Mouse (Mus musculus): ENCODE measurements around the gene Hdgfl3. TPM values are rescaled to one million over a fixed set of nuclear protein-coding genes. Genes with fewer than 3 reads are reported as not detected.
"Not testable (repeated sequence)": the region's sequence is repeated elsewhere in the genome, so short reads cannot be mapped to it uniquely, and the experiment has no call there.

Hdgfl3 gene
- total RNA-seq, 2 experiments from 2014 or later = 12.3 to 14.3 TPM

DNA sequence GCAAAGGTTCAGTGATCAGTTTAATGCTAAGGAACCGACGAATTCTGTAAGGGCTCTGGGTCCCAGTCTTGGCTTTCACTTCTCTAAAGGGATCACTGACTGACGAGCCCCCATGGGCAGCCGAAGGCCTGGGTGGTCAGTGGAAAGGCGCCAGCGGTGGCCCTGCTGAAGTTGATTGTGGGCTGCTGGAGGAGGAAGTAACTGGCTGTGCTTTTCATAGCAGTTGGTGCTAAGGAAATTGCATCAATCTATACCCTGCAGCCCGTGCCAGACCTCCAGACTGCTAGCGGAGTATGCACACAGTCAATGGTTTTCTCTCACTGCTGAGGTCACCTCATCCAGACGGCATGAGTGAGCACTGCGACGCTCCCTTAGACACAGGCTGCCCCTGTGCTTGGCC lies 74.2 kb downstream of the Hdgfl3 start:
- intact Hi-C loops (cut with DNase I) = loop anchor here (10.0 kb wide), 2 partner anchors 255 to 415 kb away; no protein-coding TSS in a partner anchor
- peak in 1 of 2 experiments; percentile 49 for DNase-seq

DNA sequence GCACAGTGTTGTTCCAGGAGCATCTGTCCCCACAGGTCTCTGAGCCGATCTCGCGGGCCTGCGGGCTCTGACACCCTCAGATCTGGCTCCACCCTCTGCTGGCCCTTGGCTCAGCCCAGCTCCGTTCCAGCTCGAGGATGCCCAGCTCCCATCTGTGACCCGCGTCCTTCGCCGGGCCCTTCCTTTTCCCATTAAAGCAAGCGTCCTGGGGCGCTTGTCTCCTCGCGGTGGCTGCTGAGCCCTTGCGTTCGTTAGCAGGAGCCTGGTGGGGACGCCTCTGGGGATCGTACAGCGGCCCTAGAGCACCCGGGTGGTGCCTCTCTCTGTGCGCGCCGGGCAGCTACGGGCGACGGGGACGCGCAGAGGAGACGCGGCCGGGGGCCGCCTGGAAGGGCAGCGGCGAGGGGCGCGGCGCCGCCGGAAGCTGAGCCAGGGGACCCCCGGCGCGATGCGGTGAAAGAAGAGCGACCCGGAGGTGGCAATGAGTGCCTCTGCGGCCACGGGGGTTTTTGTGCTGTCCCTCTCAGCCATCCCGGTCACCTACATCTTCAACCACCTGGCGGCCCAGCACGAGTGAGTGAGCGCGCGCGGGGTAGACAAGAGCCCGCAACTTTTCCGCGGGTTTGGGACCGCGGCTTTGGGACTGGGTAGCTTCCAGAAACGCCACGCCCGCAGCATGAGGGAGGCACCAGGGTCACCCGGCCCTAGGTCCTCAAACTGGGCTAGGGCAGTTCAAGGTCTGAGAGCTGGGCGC lies 75.1 kb downstream of the Hdgfl3 start, which contains the start of gene Tm6sf1:
Tm6sf1 (plus strand) TSS at position 34 of the 754 bp plus-strand sequence.
- peak; percentile 56 to 62 for DNase-seq
- intact Hi-C loops (cut with DNase I) = no loop called here

DNA sequence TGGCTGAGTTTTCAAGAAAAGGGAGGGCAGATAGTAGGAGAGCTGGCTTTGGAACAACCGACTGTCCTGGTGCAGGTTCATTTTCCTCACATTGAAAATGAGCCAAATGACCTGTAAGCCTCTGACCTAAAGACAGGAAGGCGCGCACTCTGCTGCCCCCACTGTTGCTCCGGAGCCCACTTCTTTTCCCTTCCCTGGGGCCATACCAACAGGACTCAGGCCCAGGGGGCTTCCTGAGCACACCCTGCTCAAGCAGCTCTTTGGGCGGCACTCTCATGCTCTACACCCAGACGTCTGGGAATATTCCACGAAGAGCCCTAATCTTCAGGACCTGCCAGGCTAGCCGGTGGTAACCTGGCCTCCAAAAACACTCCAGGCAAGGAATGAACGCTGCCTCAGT lies 76.0 kb downstream of the Hdgfl3 start:
- no peak for DNase-seq

DNA sequence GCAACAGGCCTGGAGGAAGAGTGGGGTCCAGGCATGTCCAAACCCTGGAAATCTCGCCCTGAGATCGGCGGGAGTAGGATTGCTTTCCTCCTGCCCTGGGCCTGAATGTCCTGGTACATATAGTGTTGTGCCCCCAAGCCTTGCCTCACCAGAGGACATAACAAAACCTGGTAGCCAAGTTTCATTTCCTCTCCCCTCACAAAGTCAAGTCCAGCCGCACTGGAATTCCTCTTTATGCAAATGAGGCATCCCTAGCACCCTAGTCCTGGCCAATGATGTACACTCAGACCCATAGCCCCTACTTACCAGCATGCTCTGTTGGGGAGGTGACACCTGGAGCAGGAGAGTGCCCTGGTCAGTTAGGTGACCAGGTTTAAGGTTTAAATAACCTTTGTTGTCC lies 78.1 kb downstream of the Hdgfl3 start:
- intact Hi-C loops (cut with DNase I) = no loop called here
- no peak for DNase-seq

More for the DNA sequence above, 76.0 kb downstream of the Hdgfl3 start:
- intact Hi-C loops (cut with DNase I) = no loop called here

DNA sequence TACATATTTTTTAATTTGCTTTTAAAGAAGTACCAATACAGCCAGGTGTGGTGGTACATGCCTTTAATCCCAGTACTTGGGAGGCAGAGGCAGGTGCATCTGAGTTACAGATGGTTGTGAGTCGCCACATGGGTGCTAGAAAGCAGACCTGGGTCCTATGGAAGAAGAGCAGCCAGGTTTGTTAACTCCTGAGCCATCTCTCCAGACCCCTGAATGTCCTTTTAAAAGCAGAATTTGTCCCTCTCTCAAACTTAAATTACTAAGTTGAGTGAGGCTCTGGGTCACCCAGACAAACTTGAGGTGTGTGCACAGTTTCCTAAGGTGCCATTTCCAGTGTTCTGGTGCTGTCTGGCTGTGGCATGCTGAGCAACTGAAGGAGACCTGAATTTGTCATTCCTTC lies 78.6 kb downstream of the Hdgfl3 start, which contains the start of gene Gm10160:
Gm10160 (minus strand) TSS at position 101 of the 400 bp plus-strand sequence.
- DNase-seq = no peak
- intact Hi-C loops (cut with DNase I) = no loop called here

DNA sequence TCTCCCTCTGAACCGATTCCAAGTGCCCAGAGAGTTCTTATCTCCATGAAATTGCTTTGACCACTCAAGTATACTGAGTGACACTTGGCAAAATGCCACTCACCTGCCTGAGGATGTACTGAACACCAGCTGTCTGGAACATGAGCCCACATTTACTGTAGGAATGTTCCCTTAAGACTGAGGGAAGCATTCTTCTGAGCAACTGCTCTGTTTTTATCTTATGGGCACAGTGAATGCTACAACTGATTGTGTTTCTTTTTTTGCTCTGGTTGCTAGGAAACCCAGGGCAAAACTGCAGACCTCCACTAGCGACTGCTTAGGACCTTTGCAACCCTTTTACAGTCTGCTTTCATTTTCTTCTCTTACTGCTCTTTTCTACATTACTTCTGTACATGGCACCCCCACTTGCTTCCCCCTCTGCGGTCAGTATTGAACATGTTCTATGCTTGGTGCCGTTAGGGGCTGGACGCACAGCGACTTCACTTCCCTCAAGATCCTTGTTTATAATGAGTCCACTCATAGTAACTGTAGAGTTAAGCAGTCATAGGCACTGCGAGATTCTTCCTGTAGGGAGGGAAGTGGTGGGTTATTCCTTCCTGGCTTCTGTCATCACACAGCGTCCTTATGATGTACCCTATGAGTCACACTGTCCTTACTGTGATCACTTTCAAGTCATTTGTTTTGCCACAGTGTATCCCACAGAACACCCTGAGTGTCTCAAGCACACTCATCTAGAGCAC lies 79.5 kb downstream of the Hdgfl3 start:
- no peak for DNase-seq
- intact Hi-C loops (cut with DNase I) = no loop called here

DNA sequence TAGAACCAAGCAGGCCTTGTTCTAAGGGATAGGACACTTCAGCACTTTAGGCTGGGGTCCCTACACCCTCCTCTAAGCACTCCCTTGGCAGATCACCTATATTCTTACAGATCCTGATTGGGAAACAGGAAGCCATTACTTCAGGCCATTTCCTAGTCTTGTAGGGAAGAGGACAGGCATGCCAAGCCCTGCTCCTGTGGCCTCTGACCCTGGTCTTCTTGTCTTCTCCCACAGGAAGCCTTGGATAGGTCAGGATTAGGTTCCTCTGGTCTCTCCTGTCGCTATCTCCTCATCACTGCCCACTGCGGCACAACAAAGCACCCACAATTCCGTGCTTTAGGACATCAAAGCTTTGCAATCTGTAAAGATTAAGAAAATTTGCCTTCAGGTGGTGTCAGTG lies 82.6 kb downstream of the Hdgfl3 start:
- intact Hi-C loops (cut with DNase I) = no loop called here
- DNase-seq = no peak

DNA sequence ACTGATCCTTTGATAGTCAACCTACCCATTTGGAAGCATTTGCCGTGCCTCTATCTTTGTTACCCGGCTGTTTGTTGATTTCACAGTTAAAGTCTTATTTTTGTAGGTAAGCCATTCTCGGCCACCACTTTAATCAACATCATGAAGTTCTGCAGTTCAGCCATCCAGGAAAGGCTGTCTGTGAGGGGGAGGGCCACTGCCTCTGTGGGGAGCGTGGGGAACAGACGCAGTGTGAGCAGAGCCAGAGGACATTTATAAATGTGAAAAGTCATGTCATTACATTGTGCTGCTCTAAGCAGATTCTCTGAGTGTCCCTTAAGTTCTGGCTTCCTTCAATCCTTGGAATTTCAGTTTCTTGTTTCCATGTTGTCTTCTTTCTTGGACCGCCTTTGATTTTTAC lies 84.1 kb downstream of the Hdgfl3 start:
- intact Hi-C loops (cut with DNase I) = no loop called here
- DNase-seq = no peak

DNA sequence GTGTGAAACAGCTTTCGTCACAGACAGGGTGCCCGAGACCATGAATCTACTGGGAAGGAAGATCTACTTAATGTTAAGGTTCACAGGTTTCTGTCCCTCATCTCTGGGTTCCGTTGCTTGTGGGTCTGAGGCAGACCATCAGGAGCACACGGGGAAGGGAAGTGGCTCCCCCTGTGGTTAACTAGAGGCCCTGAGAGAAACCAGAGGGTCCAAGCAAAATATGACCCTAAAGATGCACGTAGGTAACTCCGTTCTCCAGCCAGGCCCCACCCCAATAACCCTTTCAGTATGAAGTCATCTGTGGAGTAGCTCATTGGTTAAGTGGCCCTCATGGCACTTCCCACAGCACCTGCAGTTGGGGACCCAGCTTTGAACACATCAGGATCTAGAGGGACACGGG lies 84.6 kb downstream of the Hdgfl3 start:
- intact Hi-C loops (cut with DNase I) = no loop called here

DNA sequence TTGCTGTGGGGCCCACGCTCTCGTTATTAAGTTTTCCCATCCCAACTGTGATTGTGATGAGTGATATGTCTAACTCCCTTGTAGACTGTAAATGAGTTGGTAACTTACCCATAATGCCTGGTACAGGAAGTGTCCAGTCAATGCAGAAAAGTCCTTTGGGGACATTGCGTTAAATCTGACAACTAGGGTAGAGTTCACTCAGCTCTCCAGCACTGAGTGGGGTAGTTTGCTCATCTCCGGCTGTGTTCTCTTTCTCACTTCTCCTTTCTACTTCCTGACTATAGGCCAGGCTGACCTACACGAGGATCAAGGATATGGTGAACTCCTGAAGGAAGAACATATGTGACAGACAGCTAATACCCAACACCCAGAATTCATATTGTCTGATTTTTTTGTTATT lies 85.1 kb downstream of the Hdgfl3 start:
- intact Hi-C loops (cut with DNase I) = no loop called here

More for the DNA sequence above, 84.6 kb downstream of the Hdgfl3 start:
- no peak for DNase-seq

DNA sequence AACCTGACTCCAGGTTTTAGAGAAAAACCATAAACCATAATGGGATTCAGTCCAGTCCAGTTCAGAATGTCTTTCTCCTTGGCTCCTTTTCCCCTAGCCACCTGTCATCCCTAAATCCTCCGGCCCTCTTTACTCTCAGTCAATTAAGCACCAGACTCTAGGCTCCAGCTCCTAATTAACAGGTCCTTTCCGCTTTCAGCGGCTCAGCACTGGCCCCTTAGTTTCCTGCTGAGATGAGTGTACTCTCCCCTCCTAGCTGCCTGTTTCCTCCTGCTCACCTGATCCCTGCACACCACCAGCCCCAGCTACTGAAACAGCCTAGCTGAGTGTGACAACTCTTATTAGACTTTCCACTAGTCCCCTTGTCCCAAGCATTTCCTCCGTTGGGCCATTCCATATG lies 86.5 kb downstream of the Hdgfl3 start:
- no peak for DNase-seq
- intact Hi-C loops (cut with DNase I) = no loop called here

More for the DNA sequence above, 85.1 kb downstream of the Hdgfl3 start:
- DNase-seq = no peak

DNA sequence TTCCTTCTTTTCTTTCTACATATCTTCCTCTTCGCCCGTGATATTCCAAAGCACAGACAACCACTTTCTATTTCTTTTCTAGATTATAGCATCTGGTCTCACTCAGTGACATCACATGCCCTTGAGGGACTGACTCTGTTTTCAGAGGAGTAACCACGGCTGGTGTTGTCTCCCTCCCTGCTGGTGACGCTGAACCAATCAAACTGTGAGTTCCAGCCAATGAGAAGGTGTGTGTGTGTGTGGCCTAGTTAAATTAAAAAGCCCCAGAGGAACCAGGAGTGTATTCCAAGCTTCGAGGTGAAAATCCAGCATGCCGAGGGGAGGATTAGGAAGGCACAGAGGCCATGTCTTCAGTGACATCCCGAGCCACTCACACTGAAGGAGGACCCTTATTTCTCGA lies 87.3 kb downstream of the Hdgfl3 start:
- DNase-seq = no peak
- intact Hi-C loops (cut with DNase I) = no loop called here

DNA sequence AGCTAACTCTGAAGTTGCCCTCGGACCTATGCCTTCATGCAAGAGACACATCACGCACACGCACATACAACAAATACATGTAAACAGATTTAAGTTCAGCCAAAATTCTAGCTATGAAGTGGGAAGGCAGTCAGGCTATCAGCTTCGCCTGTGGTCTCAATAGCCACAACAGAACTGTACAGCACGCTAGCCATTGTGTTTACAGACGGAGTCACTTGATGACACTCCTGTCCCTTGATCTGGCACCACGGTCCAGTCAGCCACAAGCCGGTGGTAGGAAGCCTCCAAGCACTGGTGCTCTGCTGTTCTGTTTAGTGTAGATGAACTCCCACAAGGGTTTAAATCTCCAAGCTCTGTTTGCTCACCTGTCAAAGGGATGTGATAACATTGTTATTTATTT lies 88.3 kb downstream of the Hdgfl3 start:
- intact Hi-C loops (cut with DNase I) = no loop called here
- no peak for DNase-seq

DNA sequence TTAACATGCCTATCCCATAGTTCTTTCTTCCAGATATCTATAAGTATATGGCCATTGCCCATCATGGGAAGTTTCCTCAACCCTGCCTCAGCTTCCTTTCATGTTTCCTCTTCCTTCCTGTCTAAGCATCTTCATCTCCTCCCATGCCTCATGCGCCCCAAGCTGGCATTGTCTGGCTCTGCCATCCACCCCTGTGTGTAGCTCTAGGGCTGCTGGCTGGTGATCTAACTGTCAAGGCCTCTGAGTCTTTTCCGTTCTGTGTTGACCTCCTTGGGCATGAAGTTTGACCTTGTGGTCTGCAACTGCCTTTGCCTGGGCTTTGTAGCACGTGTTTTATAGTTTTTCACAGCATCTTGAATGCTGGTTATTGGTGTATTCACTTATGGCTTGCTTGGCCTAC lies 89.0 kb downstream of the Hdgfl3 start:
- intact Hi-C loops (cut with DNase I) = no loop called here
- no peak for DNase-seq

DNA sequence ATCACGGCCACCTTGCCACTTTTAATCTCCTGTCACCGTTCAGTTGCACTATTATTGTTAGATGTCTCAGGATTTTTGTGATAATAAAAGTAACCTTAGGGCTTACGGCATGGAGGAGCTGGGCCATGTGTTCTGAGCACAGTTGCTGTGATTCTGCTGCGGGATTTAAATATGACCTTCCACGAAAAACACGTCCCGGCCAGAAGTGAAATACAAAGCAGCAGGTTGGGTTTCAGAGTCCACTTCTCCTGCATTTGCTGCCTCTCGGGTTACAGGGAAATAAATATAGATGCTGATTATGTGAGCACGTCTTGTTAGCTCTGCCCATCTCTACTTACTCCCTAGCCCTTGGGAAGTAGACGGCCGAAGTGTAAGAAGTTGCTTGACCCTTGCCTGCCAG lies 89.5 kb downstream of the Hdgfl3 start:
- no peak for DNase-seq
- intact Hi-C loops (cut with DNase I) = no loop called here

DNA sequence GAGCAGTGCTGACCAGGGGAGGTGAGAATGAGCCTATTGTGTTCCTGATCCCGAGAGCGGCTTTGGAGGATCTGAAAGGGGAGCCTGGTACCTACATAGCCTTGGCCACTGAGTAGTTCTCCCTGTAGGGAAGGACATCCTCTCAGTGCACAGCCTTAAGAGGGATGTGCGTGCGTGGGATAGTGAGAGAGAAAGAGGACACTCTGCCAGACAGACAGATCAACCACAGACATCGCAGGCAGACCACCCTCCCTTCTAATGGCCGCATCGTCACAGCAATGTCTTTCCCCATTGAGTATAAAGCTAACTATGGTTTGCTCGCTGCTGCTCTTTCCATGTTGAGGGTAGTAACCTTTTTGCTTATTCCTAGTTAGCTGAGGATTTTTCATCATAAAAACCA lies 90.4 kb downstream of the Hdgfl3 start:
- intact Hi-C loops (cut with DNase I) = no loop called here
- DNase-seq = no peak

DNA sequence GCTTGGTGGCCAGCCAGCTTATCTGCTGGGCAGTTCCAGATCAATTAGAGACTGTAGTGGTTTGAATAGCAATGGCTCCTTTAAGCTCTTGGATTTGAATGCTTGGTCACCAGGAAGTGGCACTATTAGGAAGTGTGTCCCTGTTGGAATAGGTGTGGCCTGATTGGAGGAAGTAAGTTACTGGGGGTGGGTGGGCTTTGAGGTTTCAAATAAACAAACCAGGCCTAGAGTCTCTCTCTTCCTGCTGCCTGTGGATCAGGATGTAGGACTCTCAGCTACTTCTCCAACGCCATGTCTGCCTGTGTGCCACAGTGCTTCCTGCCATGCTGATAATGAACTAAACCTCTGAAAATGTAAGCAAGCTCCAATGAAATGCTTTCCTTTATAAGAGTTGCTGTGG lies 91.3 kb downstream of the Hdgfl3 start:
- intact Hi-C loops (cut with DNase I) = no loop called here
- no peak for DNase-seq

DNA sequence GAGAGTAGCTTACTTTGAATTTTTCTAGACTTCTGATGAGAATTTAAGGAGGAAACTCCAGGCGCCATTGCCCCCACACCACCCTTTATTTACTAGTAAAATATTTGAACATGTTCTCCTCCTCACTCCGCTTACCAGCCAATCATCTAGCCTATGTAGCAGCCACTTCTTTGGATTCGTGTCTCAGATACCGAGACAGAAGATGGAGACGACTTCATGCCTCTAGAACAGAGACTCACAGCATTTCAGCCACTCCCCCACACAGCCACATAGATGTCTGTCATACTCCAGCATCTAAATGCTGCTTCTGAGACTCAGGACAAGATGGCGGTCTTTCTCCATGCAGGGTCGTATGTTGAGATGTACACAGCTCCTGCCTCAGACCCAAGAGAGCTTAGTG lies 92.1 kb downstream of the Hdgfl3 start:
- no peak for DNase-seq
- intact Hi-C loops (cut with DNase I) = no loop called here

DNA sequence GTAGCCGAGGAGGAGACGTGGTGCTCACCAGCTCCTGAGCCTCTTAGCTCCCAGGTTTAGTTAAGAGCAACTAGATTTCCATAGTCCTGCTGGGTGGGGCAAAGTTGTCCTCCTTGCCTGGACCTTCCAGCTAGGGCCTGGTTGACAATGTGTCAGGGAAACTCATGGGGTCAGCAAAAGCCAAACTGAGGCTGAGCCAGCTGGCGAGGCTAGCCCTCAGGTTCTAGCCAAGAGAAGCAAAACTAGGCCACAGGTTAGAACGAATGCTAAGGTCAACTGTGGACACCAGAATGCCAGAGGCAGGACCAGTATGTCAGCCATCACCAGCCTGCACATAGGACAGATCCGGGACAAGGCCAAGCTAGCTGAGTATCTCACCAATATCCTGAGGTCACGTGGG lies 92.8 kb downstream of the Hdgfl3 start:
- peak in 1 of 2 experiments; percentile 61 for DNase-seq
- intact Hi-C loops (cut with DNase I) = no loop called here

DNA sequence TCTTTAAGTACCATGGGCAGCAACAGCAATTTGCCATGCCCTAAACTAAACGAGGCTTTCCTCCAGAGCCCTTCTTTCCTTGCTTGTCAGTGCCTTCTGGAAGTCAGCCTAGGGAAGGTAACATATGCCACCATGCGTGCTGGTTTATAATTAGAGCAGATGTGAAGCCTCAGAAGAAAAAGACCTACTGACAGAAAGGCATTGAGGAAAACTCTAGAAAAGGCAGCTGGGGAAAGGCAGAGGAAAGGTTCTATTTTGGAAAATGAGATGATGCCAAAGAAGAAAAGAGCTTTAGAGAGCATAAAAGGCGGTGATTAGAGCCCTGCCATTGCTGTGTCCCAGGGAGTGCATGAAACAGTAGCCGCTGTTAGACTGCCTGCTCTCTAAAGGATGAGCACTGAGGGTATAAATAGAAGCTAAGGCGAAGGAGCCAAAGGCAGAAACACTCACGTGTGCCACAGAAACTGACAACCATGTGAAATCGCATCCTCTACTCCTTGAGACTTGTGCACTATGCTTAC lies 93.6 kb downstream of the Hdgfl3 start:
- intact Hi-C loops (cut with DNase I) = no loop called here
- no peak for DNase-seq

DNA sequence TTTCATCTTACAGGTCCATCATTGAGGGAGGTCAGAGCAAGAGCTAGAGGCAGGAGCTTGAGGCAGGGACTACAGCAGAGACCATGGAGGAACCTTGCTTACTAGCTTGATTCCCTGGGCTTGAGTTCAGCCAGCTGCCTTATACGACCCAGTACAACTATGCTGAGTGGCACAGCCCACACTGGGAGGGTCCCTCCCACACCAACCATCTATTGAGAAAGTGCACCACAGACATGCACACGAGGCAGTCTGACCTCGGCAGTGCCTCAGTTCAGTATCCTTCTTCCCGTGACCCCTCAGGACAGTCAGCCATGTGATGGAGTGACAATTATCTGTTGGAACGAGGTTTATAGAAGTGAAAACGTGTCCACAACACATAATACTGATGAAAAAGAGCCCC lies 94.5 kb downstream of the Hdgfl3 start:
- intact Hi-C loops (cut with DNase I) = no loop called here
- DNase-seq = no peak

DNA sequence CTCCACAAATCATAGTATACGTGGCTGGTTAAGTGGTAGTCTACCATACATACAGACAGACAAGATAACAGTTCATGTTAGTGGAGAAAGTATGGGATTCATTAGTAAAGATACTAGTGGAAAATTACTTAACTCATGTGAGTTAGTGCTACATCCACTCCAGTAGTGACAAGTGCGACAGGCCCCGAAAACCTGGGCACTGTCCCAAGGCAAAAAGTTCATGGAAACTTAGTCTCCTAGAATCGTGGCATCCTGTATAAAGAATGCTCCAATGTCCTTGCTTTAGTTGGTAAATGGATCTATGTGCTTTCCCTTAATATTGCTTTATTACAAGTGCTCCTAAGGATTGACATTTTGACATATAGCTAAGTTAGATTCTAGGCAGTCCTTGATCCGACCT lies 96.5 kb downstream of the Hdgfl3 start:
- DNase-seq; intact Hi-C loops (cut with DNase I): not testable (repeated sequence)

Measured in heart, postnatal 10 days (tissue).